Comparison of ENCODE assay signal across 18 mouse cellular contexts in the genomic region with DNA sequence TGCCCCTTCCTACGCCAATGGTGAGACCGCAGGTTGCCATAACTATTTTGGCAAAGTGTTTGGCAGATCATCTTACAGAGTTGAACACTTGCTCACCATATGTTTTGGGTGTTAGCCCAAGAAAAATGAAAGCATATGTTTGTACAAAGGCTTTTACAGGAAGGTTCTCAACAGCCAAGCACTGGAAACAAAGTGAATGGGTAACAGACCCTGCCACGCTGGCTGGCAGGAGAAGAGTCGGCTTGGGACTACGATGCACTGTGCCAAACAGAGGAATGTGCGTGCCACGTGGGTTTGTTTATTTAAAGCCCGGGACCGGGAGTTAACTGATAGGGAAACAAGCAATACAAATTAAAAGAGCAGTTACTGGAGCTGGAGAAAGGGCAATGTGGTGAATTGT.
DNase-seq lines count a peak whose midpoint lies in the region; ATAC-seq lines count a peak whose summit lies in the region.
"Had no signal": no experiment of that assay in that cellular context is flagged by ENCODE, and none has a peak within 500 bp of the region (broad histone marks: within the 10 kb centered on the region; RNA-seq: fewer than 3 reads in every experiment).

No protein-coding gene starts in this region.

- ATAC-seq in forebrain, embryonic 14.5 days, result peak; percentile 72
- peak; percentile 70; the same call in 1 of the 2 replicates for ATAC-seq in embryonic facial prominence, embryonic 15.5 days (ENCODE audit: insufficient number of reproducible peaks, low FRiP score, low TSS enrichment, low read depth)
- ATAC-seq in kidney, embryonic 14.5 days (ENCODE audit: low FRiP score, low TSS enrichment), result no peak
- ATAC-seq: intestine, embryonic 15.5 days had no signal

- H3K4me3 ChIP-seq in forebrain, embryonic 14.5 days (ENCODE audit: low read depth, low read length), result no peak overlapping the region
- no peak overlapping the region for H3K4me3 ChIP-seq in forebrain, embryonic 10.5 days
- no peak overlapping the region for H3K4me3 ChIP-seq in embryonic facial prominence, embryonic 15.5 days (replicated peaks)
- no peak overlapping the region for H3K4me3 ChIP-seq in kidney, embryonic 14.5 days (ENCODE audit: low read length)
- H3K4me3 ChIP-seq: heart, embryonic 13.5 days; intestine, embryonic 15.5 days; midbrain, embryonic 12.5 days had no signal

- no peak overlapping the region for H3K4me2 ChIP-seq in forebrain, embryonic 14.5 days (ENCODE audit: low read length)
- H3K4me2 ChIP-seq in embryonic facial prominence, embryonic 15.5 days (replicated peaks), result no peak overlapping the region
- no peak overlapping the region for H3K4me2 ChIP-seq in kidney, embryonic 14.5 days (replicated peaks; ENCODE audit: low read depth, low read length)
- H3K4me2 ChIP-seq: heart, embryonic 13.5 days; intestine, embryonic 15.5 days; midbrain, embryonic 12.5 days had no signal

- H3K27me3 ChIP-seq in forebrain, embryonic 14.5 days (replicated peaks; ENCODE audit: control insufficient read depth, insufficient read depth, low read length), result no peaks in the 10 kb centered on the region
- peaks cover 8% of the 10 kb centered on the region; the same call in 1 of the 2 replicates for H3K27me3 ChIP-seq in forebrain, embryonic 10.5 days (ENCODE audit: poor library complexity, severe bottlenecking)
- H3K27me3 ChIP-seq in embryonic facial prominence, embryonic 15.5 days, result no peaks in the 10 kb centered on the region
- no peaks in the 10 kb centered on the region for H3K27me3 ChIP-seq in kidney, embryonic 14.5 days (ENCODE audit: control insufficient read depth, insufficient read depth, low read length)
- H3K27me3 ChIP-seq: intestine, embryonic 15.5 days; midbrain, embryonic 12.5 days had no signal

- no peak overlapping the region for H3K27ac ChIP-seq in forebrain, embryonic 14.5 days (ENCODE audit: low read depth, low read length)
- H3K27ac ChIP-seq in forebrain, embryonic 10.5 days, result no peak overlapping the region
- no peak overlapping the region for H3K27ac ChIP-seq in embryonic facial prominence, embryonic 15.5 days (replicated peaks)
- no peak overlapping the region for H3K27ac ChIP-seq in kidney, embryonic 14.5 days (ENCODE audit: low read depth, low read length)
- H3K27ac ChIP-seq: heart, embryonic 13.5 days; intestine, embryonic 15.5 days; macrophage; midbrain, embryonic 12.5 days had no signal

- no peaks in the 10 kb centered on the region for H3K4me1 ChIP-seq in forebrain, embryonic 14.5 days (ENCODE audit: control insufficient read depth, insufficient read depth, low read length)
- H3K4me1 ChIP-seq in forebrain, embryonic 10.5 days, result peaks cover 8% of the 10 kb centered on the region
- H3K4me1 ChIP-seq in embryonic facial prominence, embryonic 15.5 days, result peaks cover 18% of the 10 kb centered on the region
- H3K4me1 ChIP-seq in kidney, embryonic 14.5 days (ENCODE audit: control insufficient read depth, insufficient read depth, low read length), result no peaks in the 10 kb centered on the region
- H3K4me1 ChIP-seq: midbrain, embryonic 12.5 days had no signal

- no peak overlapping the region for H3K9ac ChIP-seq in forebrain, embryonic 14.5 days (ENCODE audit: low read length)
- no peak overlapping the region for H3K9ac ChIP-seq in embryonic facial prominence, embryonic 15.5 days
- no peak overlapping the region for H3K9ac ChIP-seq in kidney, embryonic 14.5 days (ENCODE audit: low read depth, low read length)
- H3K9ac ChIP-seq: heart, embryonic 13.5 days; intestine, embryonic 15.5 days; midbrain, embryonic 12.5 days had no signal

- WGBS in forebrain, embryonic 14.5 days, result 67% methylated on average over 9 of the region's 9 CpGs
- 82% methylated on average over 9 of the region's 9 CpGs for WGBS in forebrain, embryonic 10.5 days
- WGBS in embryonic facial prominence, embryonic 15.5 days, result 33% methylated on average over 9 of the region's 9 CpGs
- WGBS in kidney, embryonic 14.5 days, result 73% methylated on average over 9 of the region's 9 CpGs

- H3K9me3 ChIP-seq in forebrain, embryonic 14.5 days (replicated peaks; ENCODE audit: control insufficient read depth, low read length), result no peaks in the 10 kb centered on the region
- H3K9me3 ChIP-seq in forebrain, embryonic 10.5 days, result no peaks in the 10 kb centered on the region
- H3K9me3 ChIP-seq in embryonic facial prominence, embryonic 15.5 days (replicated peaks), result no peaks in the 10 kb centered on the region
- H3K9me3 ChIP-seq in kidney, embryonic 14.5 days (ENCODE audit: control insufficient read depth, low read length), result no peaks in the 10 kb centered on the region
- H3K9me3 ChIP-seq: heart, embryonic 13.5 days; intestine, embryonic 15.5 days; midbrain, embryonic 12.5 days had no signal

- DNase-seq in forebrain, embryonic 14.5 days (ENCODE audit: low spot score), result peak; percentile 66
- no peak for DNase-seq in forebrain, embryonic 10.5 days (ENCODE audit: extremely low spot score, low spot score)
- peak; percentile 9 for DNase-seq in layer of hippocampus, adult 9-11 months
- no peak for DNase-seq in layer of hippocampus, postnatal 36 days
- peak; percentile 52 for DNase-seq in 3T3-L1 (ENCODE audit: low read depth, low spot score)
- DNase-seq in kidney, adult 11 months, result no peak
- DNase-seq: adrenal gland, adult 2 months; B cell, adult 2 months; cerebellum, adult 2 months; gastrocnemius, postnatal 14 days; kidney, postnatal 10 days; lung, adult 18-20 months had no signal

- H3K36me3 ChIP-seq in forebrain, embryonic 14.5 days (ENCODE audit: control insufficient read depth, insufficient read depth, low read length), result no peaks in the 10 kb centered on the region
- no peaks in the 10 kb centered on the region for H3K36me3 ChIP-seq in forebrain, embryonic 10.5 days (replicated peaks)
- H3K36me3 ChIP-seq in embryonic facial prominence, embryonic 15.5 days, result no peaks in the 10 kb centered on the region
- no peaks in the 10 kb centered on the region for H3K36me3 ChIP-seq in kidney, embryonic 14.5 days (ENCODE audit: control insufficient read depth, insufficient read depth, low read length)
- H3K36me3 ChIP-seq: heart, embryonic 13.5 days; intestine, embryonic 15.5 days; midbrain, embryonic 12.5 days had no signal

Comparison
In these comparisons a context has a peak if more than half of its experiments do, and no peak if none do; other contexts are left out.
1. DNase-seq: peak in forebrain, embryonic 14.5 days (single experiment), layer of hippocampus, adult 9-11 months (single experiment) and 3T3-L1 (single experiment); none in forebrain, embryonic 10.5 days (single experiment), layer of hippocampus, postnatal 36 days (0 of 2) and kidney, adult 11 months (single experiment).